Mouse (Mus musculus) MEL (cell line): ENCODE data around the gene Tcf25. TPM values are rescaled to one million over a fixed set of nuclear protein-coding genes. Genes with fewer than 3 reads are reported as not detected.

Source experiments
- DNase-seq: peaks from one replicate; pipeline ENCODE4 v3.0.0; 2011; ENCODE audit warnings: low read depth, low spot score
- H3K27ac ChIP-seq: 2 replicates; pipeline ENCODE4 v1.5.1; 2012; ENCODE audit warnings: low read depth, mild to moderate bottlenecking, control low read depth, low read length, moderate library complexity; ENCODE audit not compliant: control insufficient read depth
- H3K27me3 ChIP-seq, 2 experiments: fragments of 150-350 bp in 1 of 2; sonication (generic) in 1 of 2; 2 replicates each; pipeline ENCODE4 v1.6.1; 2012; ENCODE audit warnings: low read length in 2 of 2, mild to moderate bottlenecking in 2 of 2, improper control_type of control experiment in 1 of 2, moderate library complexity in 1 of 2; ENCODE audit not compliant: insufficient read depth in 2 of 2, control insufficient read depth in 1 of 2
- H3K36me3 ChIP-seq, 2 experiments: 2 replicates each; pipeline ENCODE4 v1.6.1; 2012 to 2014; ENCODE audit warnings: low read length in 2 of 2, improper control_type of control experiment in 1 of 2, inconsistent platforms in 1 of 2, mild to moderate bottlenecking in 1 of 2; ENCODE audit not compliant: insufficient read depth in 2 of 2, control insufficient read depth in 1 of 2
- H3K4me1 ChIP-seq, 2 experiments: fragments of 150-350 bp in 1 of 2; sonication (generic) in 1 of 2; 2 replicates each; pipeline ENCODE4 v1.6.1; 2012; ENCODE audit warnings: low read length in 2 of 2, improper control_type of control experiment in 1 of 2, mild to moderate bottlenecking in 1 of 2; ENCODE audit not compliant: insufficient read depth in 2 of 2, control insufficient read depth in 1 of 2
- H3K4me3 ChIP-seq, 2 experiments: fragments of 150-350 bp in 1 of 2; sonication (generic) in 1 of 2; 2 replicates each; pipeline ENCODE4 v1.5.1; 2012; ENCODE audit warnings: low read depth in 2 of 2, low read length in 2 of 2, mild to moderate bottlenecking in 2 of 2, moderate library complexity in 2 of 2, control low read depth in 1 of 2, improper control_type of control experiment in 1 of 2; ENCODE audit not compliant: control insufficient read depth in 1 of 2, insufficient read depth in 1 of 2
- H3K79me2 ChIP-seq: 2 replicates; pipeline ENCODE4 v1.6.1; 2012; ENCODE audit warnings: mild to moderate bottlenecking, low read length, moderate library complexity; ENCODE audit not compliant: control insufficient read depth, poor library complexity, insufficient read depth
- H3K9ac ChIP-seq: 2 replicates; pipeline ENCODE4 v1.6.1; 2012; ENCODE audit warnings: low read depth, mild to moderate bottlenecking, control low read depth, low read length, moderate library complexity; ENCODE audit not compliant: control insufficient read depth, poor library complexity, severe bottlenecking
- H3K9me3 ChIP-seq: fragments of 150-350 bp; sonication (generic); replicated peaks from 2 replicates; pipeline ENCODE4 v1.6.1; 2012; ENCODE audit warnings: mild to moderate bottlenecking, low read length, improper control_type of control experiment, moderate library complexity; ENCODE audit not compliant: insufficient read depth
- BHLHE40 ChIP-seq: IDR thresholded peaks from 2 replicates; pipeline ENCODE4 v1.6.1; 2012; ENCODE audit warnings: low read depth, mild to moderate bottlenecking, inconsistent platforms, low read length, improper control_type of control experiment, borderline replicate concordance
- CHD2 ChIP-seq: IDR thresholded peaks from 2 replicates; pipeline ENCODE4 v1.6.1; 2011; ENCODE audit warnings: low read length, improper control_type of control experiment
- CTCF ChIP-seq, 3 experiments: IDR thresholded peaks in 2 of 3; conservative IDR thresholded peaks in 1 of 3; 2 replicates each; pipeline ENCODE4 v1.5.1; 2011 to 2012; ENCODE audit warnings: low read length in 3 of 3, low read depth in 2 of 3, mild to moderate bottlenecking in 2 of 3, improper control_type of control experiment in 1 of 3, inconsistent platforms in 1 of 3, mixed read lengths in 1 of 3, moderate library complexity in 1 of 3; ENCODE audit not compliant: control insufficient read depth in 1 of 3, insufficient read depth in 1 of 3, poor library complexity in 1 of 3, severe bottlenecking in 1 of 3
- E2F4 ChIP-seq: IDR thresholded peaks from 2 replicates; pipeline ENCODE4 v1.6.1; 2011; ENCODE audit warnings: low read depth, low read length, improper control_type of control experiment, borderline replicate concordance
- ELF1 ChIP-seq: IDR thresholded peaks from 2 replicates; pipeline ENCODE4 v1.6.1; 2014; ENCODE audit warnings: low read depth, mild to moderate bottlenecking, inconsistent platforms, low read length, improper control_type of control experiment, moderate library complexity
- ETS1 ChIP-seq: IDR thresholded peaks from 2 replicates; pipeline ENCODE4 v1.6.1; 2012; ENCODE audit warnings: low read depth, mild to moderate bottlenecking, inconsistent platforms, low read length, improper control_type of control experiment, moderate library complexity
- GABPA ChIP-seq: IDR thresholded peaks from 2 replicates; pipeline ENCODE4 v1.6.1; 2012; ENCODE audit warnings: low read depth, mild to moderate bottlenecking, inconsistent platforms, low read length, improper control_type of control experiment, moderate library complexity
- MAX ChIP-seq: IDR thresholded peaks from 2 replicates; pipeline ENCODE4 v1.6.1; 2011; ENCODE audit warnings: low read length, improper control_type of control experiment
- MAZ ChIP-seq: IDR thresholded peaks from 2 replicates; pipeline ENCODE4 v1.6.1; 2012; ENCODE audit warnings: low read depth, mild to moderate bottlenecking, inconsistent platforms, low read length, improper control_type of control experiment
- MEF2A ChIP-seq: IDR thresholded peaks from 2 replicates; pipeline ENCODE4 v1.6.1; 2014; ENCODE audit warnings: low read depth, mild to moderate bottlenecking, inconsistent platforms, low read length, improper control_type of control experiment; ENCODE audit not compliant: poor library complexity, insufficient replicate concordance, severe bottlenecking; ENCODE audit errors: extremely low read depth
- MYB ChIP-seq: IDR thresholded peaks from 2 replicates; pipeline ENCODE4 v1.6.1; 2011; ENCODE audit warnings: mild to moderate bottlenecking, low read depth, low read length, improper control_type of control experiment
- MYC ChIP-seq: IDR thresholded peaks from 2 replicates; pipeline ENCODE4 v1.6.1; 2011; ENCODE audit warnings: low read depth, mild to moderate bottlenecking, low read length, improper control_type of control experiment, moderate library complexity
- NELFE ChIP-seq: IDR thresholded peaks from 2 replicates; pipeline ENCODE4 v1.6.1; 2011; ENCODE audit warnings: low read depth, low read length, improper control_type of control experiment
- NRF1 ChIP-seq: IDR thresholded peaks from 2 replicates; pipeline ENCODE4 v1.6.1; 2014; ENCODE audit warnings: low read depth, mild to moderate bottlenecking, inconsistent platforms, low read length, improper control_type of control experiment, moderate library complexity; ENCODE audit not compliant: poor library complexity, insufficient read depth, severe bottlenecking
- POLR2AphosphoS2 ChIP-seq: IDR thresholded peaks from 2 replicates; pipeline ENCODE4 v1.6.1; 2011; ENCODE audit warnings: low read length, improper control_type of control experiment
- RAD21 ChIP-seq: IDR thresholded peaks from 2 replicates; pipeline ENCODE4 v1.6.1; 2011; ENCODE audit warnings: mild to moderate bottlenecking, low read depth, low read length, improper control_type of control experiment
- RCOR1 ChIP-seq: IDR thresholded peaks from 2 replicates; pipeline ENCODE4 v1.6.1; 2012; ENCODE audit warnings: low read depth, mild to moderate bottlenecking, inconsistent platforms, low read length, improper control_type of control experiment
- SIN3A ChIP-seq: IDR thresholded peaks from 2 replicates; pipeline ENCODE4 v1.6.1; 2012; ENCODE audit warnings: low read length, improper control_type of control experiment, inconsistent platforms
- SMC3 ChIP-seq: IDR thresholded peaks from 2 replicates; pipeline ENCODE4 v1.6.1; 2011; ENCODE audit warnings: low read depth, low read length, improper control_type of control experiment
- TAL1 ChIP-seq: IDR thresholded peaks from 2 replicates; pipeline ENCODE4 v1.6.1; 2012; ENCODE audit warnings: mild to moderate bottlenecking, inconsistent platforms, low read length, moderate library complexity, mixed read lengths
- TBP ChIP-seq: IDR thresholded peaks from 2 replicates; pipeline ENCODE4 v1.8.0; 2011; ENCODE audit warnings: low read depth, low read length, improper control_type of control experiment
- TCF12 ChIP-seq: IDR thresholded peaks from 2 replicates; pipeline ENCODE4 v1.6.1; 2014; ENCODE audit warnings: low read depth, mild to moderate bottlenecking, inconsistent platforms, low read length, improper control_type of control experiment, moderate library complexity
- UBTF ChIP-seq: IDR thresholded peaks from 2 replicates; pipeline ENCODE4 v1.6.1; 2012; ENCODE audit warnings: low read depth, mild to moderate bottlenecking, inconsistent platforms, low read length, improper control_type of control experiment, moderate library complexity, borderline replicate concordance; ENCODE audit not compliant: insufficient read depth
- USF1 ChIP-seq: IDR thresholded peaks from 2 replicates; pipeline ENCODE4 v1.6.1; 2014; ENCODE audit warnings: low read depth, mild to moderate bottlenecking, inconsistent platforms, low read length, improper control_type of control experiment, moderate library complexity
- USF2 ChIP-seq, 2 experiments: IDR thresholded peaks; 2 replicates each; pipeline ENCODE4 v1.6.1; 2011 to 2012; ENCODE audit warnings: improper control_type of control experiment in 2 of 2, low read length in 2 of 2, borderline replicate concordance in 1 of 2, inconsistent platforms in 1 of 2, low read depth in 1 of 2, mild to moderate bottlenecking in 1 of 2; ENCODE audit not compliant: insufficient read depth in 1 of 2
- ZC3H11A ChIP-seq: IDR thresholded peaks from 2 replicates; pipeline ENCODE4 v1.6.1; 2012; ENCODE audit warnings: low read depth, mild to moderate bottlenecking, inconsistent platforms, low read length, improper control_type of control experiment
- ZMIZ1 ChIP-seq: IDR thresholded peaks from 2 replicates; pipeline ENCODE4 v1.6.1; 2012; ENCODE audit warnings: low read depth, mild to moderate bottlenecking, inconsistent platforms, low read length, improper control_type of control experiment, moderate library complexity
- ZNF384 ChIP-seq: IDR thresholded peaks from 2 replicates; pipeline ENCODE4 v1.6.1; 2012; ENCODE audit warnings: low read depth, mild to moderate bottlenecking, inconsistent platforms, low read length, improper control_type of control experiment
- polyA plus RNA-seq, 2 experiments: library from polyadenylated mRNA; stranded (reverse) in 1 of 2; unstranded in 1 of 2; fragments of >175 nt in 1 of 2; fragments of >200 nt in 1 of 2; gene quantifications; 2 replicates each; pipeline versions ENCODE4 v1.2.1 to v1.2.4; 2012; ENCODE audit warnings: low replicate concordance in 2 of 2, low read depth in 1 of 2; ENCODE audit not compliant: insufficient read length in 2 of 2, insufficient read depth in 1 of 2, missing spikeins in 1 of 2
- total RNA-seq: library from RNA; depleted of rRNA; stranded (reverse); fragments of 300-350 nt; gene quantifications from 2 replicates; pipeline ENCODE4 v1.2.3, GENCODE M21; 2012

Gene Tcf25
- total and polyA plus RNA-seq, 3 experiments: 107 to 327 TPM; not detected in 1

DNA sequence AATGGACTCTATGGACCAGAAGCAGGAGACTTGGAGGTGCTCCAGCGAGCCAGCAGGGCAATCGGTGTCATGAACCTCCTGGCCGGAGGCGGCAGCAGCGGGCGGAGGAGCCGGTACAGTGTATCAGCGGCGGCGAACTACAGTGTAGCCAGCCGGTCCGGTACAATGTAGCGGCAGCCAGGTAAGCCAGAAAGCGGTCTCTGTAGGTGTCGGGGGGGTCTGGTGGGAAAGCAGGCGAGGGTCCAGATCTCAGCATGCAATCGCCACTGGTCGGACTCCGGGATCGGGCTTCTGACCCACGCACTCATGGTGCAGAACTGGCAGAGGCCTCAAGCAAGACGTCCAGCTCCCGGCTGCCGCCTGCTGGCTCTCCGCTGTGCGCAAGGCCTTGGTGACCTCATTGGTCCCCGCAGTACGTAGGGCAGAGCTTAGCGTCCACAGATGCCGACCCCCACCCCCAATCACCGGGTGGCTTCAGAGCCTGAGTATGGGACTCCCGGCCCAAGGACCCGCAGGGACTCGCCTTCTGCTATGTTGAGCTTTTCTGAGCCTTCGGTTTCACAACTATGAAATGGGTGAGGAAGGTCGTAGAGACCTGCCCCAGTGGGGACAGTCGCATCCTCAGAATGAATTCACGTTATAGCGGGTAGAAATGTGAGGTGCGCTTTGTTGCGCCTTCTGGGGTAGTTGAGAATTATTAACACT, 69.5 kb downstream of the Tcf25 start (continued):
- TF ChIP-seq ZMIZ1 (no peak), SMC3 (peak; percentile 39), CTCF (IDR thresholded peaks at IDR 0.05 in 2 of 3, conservative IDR thresholded peaks at IDR 0.05 in 1 of 3; ENCODE audit: control insufficient read depth in 1 of 3, insufficient read depth in 1 of 3, low read depth in 2 of 3, low read length in 3 of 3, poor library complexity in 1 of 3, severe bottlenecking in 1 of 3) (peak; percentile 51 to 90 (median 63)), MYB (no peak)

DNA sequence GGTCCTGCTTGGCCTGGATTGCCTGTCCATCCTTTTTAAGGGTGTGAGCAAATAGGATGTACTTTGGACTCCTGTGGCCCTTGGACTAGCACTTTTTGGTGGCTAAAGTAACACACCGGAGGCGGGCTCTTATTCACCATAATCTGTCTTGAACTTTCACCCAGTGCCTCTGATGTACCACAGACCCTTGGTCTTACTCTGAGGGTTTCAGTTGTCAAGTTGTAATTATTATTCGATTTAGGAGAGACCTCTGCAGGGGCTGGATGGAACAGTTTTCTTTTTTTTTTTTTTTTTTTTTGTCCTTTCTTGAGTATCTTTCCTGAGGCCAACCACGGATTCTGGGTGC, 70.0 kb downstream of the Tcf25 start:
- peak overlapping the region; percentile 90 for H3K4me3 ChIP-seq
- H3K4me1 ChIP-seq: peaks cover 6 to 23% of the 10 kb centered on the region in 2 experiments
- H3K79me2 ChIP-seq: peaks cover 4% of the 10 kb centered on the region; the same call in 1 of the 2 replicates
- H3K9ac ChIP-seq: peak overlapping the region; percentile 94
- H3K9me3 ChIP-seq: no peaks in the 10 kb centered on the region
- TF ChIP-seq ZNF384 (peak; percentile 91), SIN3A (no peak), RCOR1 (no peak), TBP (no peak), NRF1 (no peak), GABPA (no peak), CTCF (IDR thresholded peaks at IDR 0.05 in 2 of 3, conservative IDR thresholded peaks at IDR 0.05 in 1 of 3; ENCODE audit: control insufficient read depth in 1 of 3, insufficient read depth in 1 of 3, low read depth in 2 of 3, low read length in 3 of 3, poor library complexity in 1 of 3, severe bottlenecking in 1 of 3) (peak in 1 of 3 experiments; percentile 20; a peak in 2 of 6 replicates), MEF2A (no peak), ETS1 (no peak), MYB (no peak), UBTF (no peak), USF2 (IDR thresholded peaks at IDR 0.05; ENCODE audit: borderline replicate concordance in 1 of 2, insufficient read depth in 1 of 2, low read depth in 1 of 2, low read length in 2 of 2) (no peak), MAX (no peak)
- H3K36me3 ChIP-seq: peaks cover 0 to 5% of the 10 kb centered on the region in 2 experiments; a peak in 1 of 4 replicates
- DNase-seq: no peak
- H3K27ac ChIP-seq: peak overlapping the region; percentile 33; the same call in 1 of the 2 replicates
- no peaks in the 10 kb centered on the region for H3K27me3 ChIP-seq

DNA sequence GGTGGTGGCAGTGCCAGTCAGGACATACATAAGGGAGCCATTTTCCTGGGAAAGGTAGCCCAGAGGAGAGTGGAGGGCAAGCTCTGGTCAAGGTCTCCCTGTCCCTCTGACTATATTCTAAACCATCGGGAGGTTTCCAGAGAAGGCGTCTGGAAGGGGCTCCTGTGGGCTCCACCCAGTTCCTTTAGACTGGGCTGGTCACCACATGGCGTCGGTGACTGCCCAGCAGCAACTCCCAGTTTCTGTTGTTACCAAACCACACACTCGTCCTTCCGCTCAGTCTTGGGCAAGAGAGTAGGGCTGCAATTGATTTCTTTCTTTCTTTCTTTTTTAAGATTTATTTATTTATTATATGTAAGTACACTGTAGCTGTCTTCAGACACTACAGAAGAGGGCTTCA, 70.6 kb downstream of the Tcf25 start:
- Histone ChIP-seq H3K79me2 (peaks cover 4% of the 10 kb centered on the region; the same call in 1 of the 2 replicates), H3K9me3 (no peaks in the 10 kb centered on the region), H3K27me3 (no peaks in the 10 kb centered on the region), H3K4me3 (peak overlapping the region in 1 of 2 experiments; percentile 90; a peak in 2 of 4 replicates), H3K4me1 (peaks cover 6 to 28% of the 10 kb centered on the region in 2 experiments), H3K36me3 (peaks cover 0 to 11% of the 10 kb centered on the region in 2 experiments; a peak in 1 of 4 replicates), H3K9ac (no peak overlapping the region; the same call in 1 of the 2 replicates), H3K27ac (no peak overlapping the region)
- DNase-seq: no peak
- TF ChIP-seq ZC3H11A (no peak), RAD21 (no peak), UBTF (no peak), MAZ (no peak), ELF1 (no peak), NELFE (no peak), CHD2 (no peak), TCF12 (no peak), POLR2AphosphoS2 (no peak), ETS1 (no peak), USF1 (no peak), MYC (no peak), TAL1 (no peak), E2F4 (no peak), BHLHE40 (no peak)
